Mouse (Mus musculus): ENCODE results near the gene Tbc1d9.

GRCm38 (mm10) chr8:83278431-83278830 is 113.3 kb downstream of the Tbc1d9 start:
- TF ChIP-seq POLR2A (IDR thresholded peaks at IDR 0.05; ENCODE audit: low read depth, low read length) (no peak), CTCF (IDR thresholded peaks at IDR 0.05; ENCODE audit: extremely low read depth, insufficient read depth, insufficient read length, insufficient replicate concordance) (no peak)
